Mouse (Mus musculus): Measurements from ENCODE around the gene Paxbp1. TPM values are rescaled to one million over a fixed set of nuclear protein-coding genes. Genes with fewer than 3 reads are reported as not detected.
A peak's percentile ranks its signal among the peaks of the same experiment; 100 is the strongest.

Paxbp1 gene
- polyA plus RNA-seq, 1 experiment from 2014 or later: 51.4 TPM

DNA sequence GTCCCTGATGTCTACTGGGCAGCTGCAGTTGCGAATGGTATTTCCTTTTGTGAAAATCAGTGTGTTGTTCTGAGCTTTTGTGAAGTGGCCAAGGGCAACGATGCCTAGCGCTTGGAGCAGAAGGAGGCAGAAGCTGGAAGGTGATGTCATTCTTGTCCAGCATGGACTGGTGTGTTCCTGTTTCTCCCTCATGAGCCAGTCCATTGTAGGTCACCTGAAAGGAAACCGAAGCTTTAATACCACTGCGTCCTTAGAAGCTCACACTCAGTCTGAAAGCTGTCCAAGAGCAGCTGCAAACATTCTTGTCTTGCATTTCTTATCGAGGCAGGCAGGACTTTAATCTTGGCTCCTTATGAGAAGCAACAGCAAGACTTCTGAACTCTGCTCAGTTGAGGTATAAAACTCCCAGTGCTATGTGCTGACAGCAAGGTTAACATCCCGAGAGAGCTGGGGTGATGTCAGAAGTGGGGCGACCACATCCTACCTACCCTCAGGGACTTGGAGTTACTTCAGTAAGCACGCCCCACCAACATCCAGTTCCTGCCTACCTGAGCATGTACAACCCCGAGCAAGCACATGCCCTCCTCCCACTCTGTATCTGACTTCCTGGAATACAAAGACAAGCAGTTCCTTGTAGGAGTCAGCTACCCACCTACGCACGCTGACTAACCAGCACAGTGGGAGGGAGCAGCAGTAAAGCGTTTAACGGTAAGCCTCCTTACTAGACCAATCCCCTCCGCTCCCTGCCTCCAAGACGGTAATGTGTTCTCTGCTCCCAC is 11.9 kb upstream of the Paxbp1 start:
- Histone ChIP-seq H3K9ac (replicated peaks; ENCODE audit: low read length) (no peak overlapping the region), H3K4me3 (ENCODE audit: low read length) (no peak overlapping the region), H3K9me3 (ENCODE audit: low read length) (no peaks in the 10 kb centered on the region), H3K4me1 (ENCODE audit: insufficient read depth, low read length) (peaks cover 18% of the 10 kb centered on the region; the same call in 1 of the 2 replicates), H3K4me2 (replicated peaks; ENCODE audit: low read depth, low read length) (peak overlapping the region; percentile 37), H3K36me3 (ENCODE audit: insufficient read depth, low read length) (no peaks in the 10 kb centered on the region), H3K27ac (ENCODE audit: low read length) (peak overlapping the region; percentile 59; the same call in 1 of the 2 replicates), H3K27me3 (ENCODE audit: insufficient read depth, low read length) (0 out of 2 replicates have a peak, but pooled peaks cover 2% of the 10 kb centered on the region)
- ATAC-seq (ENCODE audit: low FRiP score, low TSS enrichment): peak; percentile 92
- 22% methylated on average over 16 of the region's 16 CpGs for WGBS

DNA sequence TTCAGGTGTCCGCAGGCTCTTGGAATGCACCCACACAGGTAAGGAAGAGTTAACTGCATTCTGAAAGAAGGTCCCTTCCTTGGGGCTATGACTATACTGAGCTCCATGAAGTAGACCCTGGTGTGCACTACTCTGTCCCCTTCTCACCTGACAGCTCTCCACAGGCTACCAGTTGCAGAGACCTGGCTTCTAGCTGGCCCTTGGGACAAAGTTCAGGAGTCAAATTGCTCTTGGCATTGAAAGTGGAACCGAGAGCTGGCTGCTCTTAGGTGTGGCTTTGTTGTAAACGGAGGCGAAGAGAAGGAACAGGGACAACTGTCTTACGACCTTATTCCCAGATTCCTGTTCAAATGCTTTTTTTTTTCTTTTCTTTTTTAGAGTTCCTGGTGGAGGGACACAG is 10.8 kb upstream of the Paxbp1 start:
- no peak overlapping the region for H3K4me3 ChIP-seq (ENCODE audit: low read length)
- no peak overlapping the region for H3K9ac ChIP-seq (replicated peaks; ENCODE audit: low read length)
- no peak overlapping the region for H3K4me2 ChIP-seq (replicated peaks; ENCODE audit: low read depth, low read length)
- H3K27me3 ChIP-seq (ENCODE audit: insufficient read depth, low read length): 0 out of 2 replicates have a peak, but pooled peaks cover 2% of the 10 kb centered on the region
- no peaks in the 10 kb centered on the region for H3K9me3 ChIP-seq (ENCODE audit: low read length)
- 70% methylated on average over 5 of the region's 5 CpGs for WGBS
- no peaks in the 10 kb centered on the region for H3K36me3 ChIP-seq (ENCODE audit: insufficient read depth, low read length)
- ATAC-seq (ENCODE audit: low FRiP score, low TSS enrichment): no peak
- no peak overlapping the region for H3K27ac ChIP-seq (ENCODE audit: low read length)
- peaks cover 18% of the 10 kb centered on the region; the same call in 1 of the 2 replicates for H3K4me1 ChIP-seq (ENCODE audit: insufficient read depth, low read length)

DNA sequence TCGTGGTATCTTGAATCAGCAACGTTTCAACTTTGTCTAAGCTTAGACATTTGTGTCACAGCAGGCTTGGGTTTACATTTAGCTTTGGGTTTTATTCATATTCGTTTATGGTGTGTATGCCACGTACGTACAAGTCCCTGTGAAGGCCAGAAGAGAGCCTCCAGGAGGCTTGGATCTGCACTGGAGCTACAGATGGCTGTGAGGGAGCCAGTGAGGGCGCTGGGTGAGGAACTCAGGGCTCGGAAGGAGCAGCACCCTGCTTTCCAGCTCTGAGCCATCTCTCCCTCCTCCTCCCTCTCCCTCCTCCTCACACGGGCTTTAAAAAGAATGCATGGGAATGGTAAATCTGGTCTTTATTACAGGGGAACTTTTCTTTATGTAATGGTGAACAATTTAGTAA is 9.3 kb upstream of the Paxbp1 start:
- H3K4me2 ChIP-seq (replicated peaks; ENCODE audit: low read depth, low read length): no peak overlapping the region
- H3K36me3 ChIP-seq (ENCODE audit: insufficient read depth, low read length): no peaks in the 10 kb centered on the region
- ATAC-seq (ENCODE audit: low FRiP score, low TSS enrichment): no peak
- H3K9ac ChIP-seq (replicated peaks; ENCODE audit: low read length): no peak overlapping the region
- H3K4me3 ChIP-seq (ENCODE audit: low read length): no peak overlapping the region
- H3K27me3 ChIP-seq (ENCODE audit: insufficient read depth, low read length): 0 out of 2 replicates have a peak, but pooled peaks cover 2% of the 10 kb centered on the region
- no peak overlapping the region for H3K27ac ChIP-seq (ENCODE audit: low read length)
- 63% methylated on average over 8 of the region's 8 CpGs for WGBS
- H3K9me3 ChIP-seq (ENCODE audit: low read length): no peaks in the 10 kb centered on the region
- H3K4me1 ChIP-seq (ENCODE audit: insufficient read depth, low read length): peaks cover 18% of the 10 kb centered on the region; the same call in 1 of the 2 replicates

DNA sequence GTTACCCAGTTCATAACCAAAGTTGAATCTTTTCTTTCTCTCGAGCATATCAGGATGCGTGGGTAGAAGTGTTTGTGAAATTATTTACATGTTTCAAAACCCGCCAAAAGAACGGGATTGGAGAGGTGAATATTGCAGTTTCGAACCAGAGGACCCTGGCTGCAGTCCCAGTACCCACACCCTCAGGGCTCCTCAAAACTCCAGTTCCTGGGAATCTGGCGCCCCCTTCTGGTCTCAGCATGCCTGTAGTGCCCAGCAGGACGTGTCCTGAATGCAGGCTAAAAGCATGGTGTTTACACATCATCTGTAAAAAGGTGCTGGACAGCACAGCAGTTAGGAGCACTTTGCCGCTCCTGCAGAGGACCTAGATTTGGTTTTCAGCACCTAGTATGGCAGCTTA is 1.2 kb upstream of the Paxbp1 start:
- Histone ChIP-seq H3K27me3 (ENCODE audit: insufficient read depth, low read length) (no peaks in the 10 kb centered on the region; the same call in 1 of the 2 replicates), H3K4me3 (ENCODE audit: low read length) (no peak overlapping the region), H3K36me3 (ENCODE audit: insufficient read depth, low read length) (no peaks in the 10 kb centered on the region), H3K4me2 (replicated peaks; ENCODE audit: low read depth, low read length) (no peak overlapping the region), H3K4me1 (ENCODE audit: insufficient read depth, low read length) (peaks cover 15% of the 10 kb centered on the region), H3K9me3 (ENCODE audit: low read length) (no peaks in the 10 kb centered on the region), H3K27ac (ENCODE audit: low read length) (no peak overlapping the region), H3K9ac (replicated peaks; ENCODE audit: low read length) (no peak overlapping the region)
- 63% methylated on average over 8 of the region's 8 CpGs for WGBS
- no peak for ATAC-seq (ENCODE audit: low FRiP score, low TSS enrichment)

DNA sequence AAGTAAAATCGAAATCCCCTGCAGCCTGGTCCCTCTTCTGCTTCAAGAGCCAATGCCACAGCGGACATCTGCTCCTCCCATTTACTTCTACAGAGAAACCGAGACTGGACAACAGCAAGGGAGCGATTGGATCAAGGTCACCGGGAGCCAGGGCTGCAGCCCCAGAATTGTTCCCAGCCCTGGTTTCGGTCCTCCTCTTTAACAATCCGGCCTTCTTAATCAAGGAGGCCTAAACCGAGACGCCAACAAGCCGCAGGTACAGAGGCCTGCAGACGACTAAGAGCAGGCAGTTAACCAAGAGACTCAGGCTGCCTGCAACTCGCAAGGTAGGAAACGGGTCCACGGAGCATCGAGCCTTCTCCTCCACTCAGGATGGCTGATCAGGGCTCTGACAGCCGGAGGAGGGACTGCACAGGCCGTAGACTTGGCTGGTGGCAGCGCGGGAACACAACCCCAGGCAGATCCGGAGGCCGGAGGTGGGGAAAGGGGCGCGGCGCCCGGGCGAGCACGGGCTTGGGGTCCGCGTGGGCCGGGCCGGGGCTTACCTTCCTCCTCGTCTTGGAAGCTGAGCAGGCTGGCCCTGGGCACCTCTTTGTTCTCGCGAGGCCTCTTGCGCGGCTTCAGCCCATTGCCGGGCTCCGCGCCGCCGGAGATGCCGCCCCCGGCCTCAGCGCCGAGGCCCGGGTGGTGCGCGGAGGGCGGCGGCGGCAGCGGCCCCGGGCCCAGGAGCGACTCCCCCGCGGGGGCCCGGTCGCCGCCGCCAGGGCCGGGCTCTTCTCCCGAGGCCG is 688 bp downstream of the Paxbp1 start:
- no peaks in the 10 kb centered on the region; the same call in 1 of the 2 replicates for H3K27me3 ChIP-seq (ENCODE audit: insufficient read depth, low read length)
- WGBS: under 1% methylated on average over 42 of the region's 63 CpGs
- peaks cover 15% of the 10 kb centered on the region for H3K4me1 ChIP-seq (ENCODE audit: insufficient read depth, low read length)
- peak overlapping the region; percentile 99 for H3K4me3 ChIP-seq (ENCODE audit: low read length)
- peak overlapping the region; percentile 97 for H3K27ac ChIP-seq (ENCODE audit: low read length)
- H3K4me2 ChIP-seq (replicated peaks; ENCODE audit: low read depth, low read length): peak overlapping the region; percentile 59
- H3K9ac ChIP-seq (replicated peaks; ENCODE audit: low read length): peak overlapping the region; percentile 96
- 0 out of 2 replicates have a peak, but pooled peaks cover 4% of the 10 kb centered on the region for H3K36me3 ChIP-seq (ENCODE audit: insufficient read depth, low read length)
- peak; percentile 84 for ATAC-seq (ENCODE audit: low FRiP score, low TSS enrichment)
- no peaks in the 10 kb centered on the region for H3K9me3 ChIP-seq (ENCODE audit: low read length)

DNA sequence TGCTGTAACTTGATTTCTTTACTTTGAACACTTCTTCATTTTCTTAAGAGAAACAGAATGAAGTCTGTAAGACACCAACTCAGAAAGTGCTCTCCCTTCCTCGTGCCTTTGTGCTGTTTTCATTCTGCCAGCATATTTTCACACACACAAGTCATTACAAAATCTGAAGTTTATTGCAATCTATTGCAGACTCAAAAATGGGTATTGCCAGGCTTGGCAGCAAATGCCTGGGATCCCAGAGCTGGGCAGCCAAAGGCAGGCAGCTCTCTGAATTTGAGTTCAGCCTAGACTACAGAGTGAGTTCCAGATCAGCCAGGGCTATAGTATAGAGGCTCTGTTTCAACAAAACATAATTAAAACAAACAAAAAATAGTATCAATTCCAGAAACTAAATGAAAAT is 1.7 kb downstream of the Paxbp1 start:
- H3K4me1 ChIP-seq (ENCODE audit: insufficient read depth, low read length): peaks cover 15% of the 10 kb centered on the region
- H3K4me2 ChIP-seq (replicated peaks; ENCODE audit: low read depth, low read length): peak overlapping the region; percentile 59
- H3K36me3 ChIP-seq (ENCODE audit: insufficient read depth, low read length): peaks cover 12% of the 10 kb centered on the region; the same call in 1 of the 2 replicates
- ATAC-seq (ENCODE audit: low FRiP score, low TSS enrichment): no peak
- 41% methylated on average over 1 of the region's 1 CpGs for WGBS
- H3K4me3 ChIP-seq (ENCODE audit: low read length): peak overlapping the region; percentile 33
- H3K9ac ChIP-seq (replicated peaks; ENCODE audit: low read length): peak overlapping the region; percentile 63; the same call in 1 of the 2 replicates
- no peaks in the 10 kb centered on the region for H3K9me3 ChIP-seq (ENCODE audit: low read length)
- H3K27me3 ChIP-seq (ENCODE audit: insufficient read depth, low read length): no peaks in the 10 kb centered on the region; the same call in 1 of the 2 replicates
- no peak overlapping the region for H3K27ac ChIP-seq (ENCODE audit: low read length)

DNA sequence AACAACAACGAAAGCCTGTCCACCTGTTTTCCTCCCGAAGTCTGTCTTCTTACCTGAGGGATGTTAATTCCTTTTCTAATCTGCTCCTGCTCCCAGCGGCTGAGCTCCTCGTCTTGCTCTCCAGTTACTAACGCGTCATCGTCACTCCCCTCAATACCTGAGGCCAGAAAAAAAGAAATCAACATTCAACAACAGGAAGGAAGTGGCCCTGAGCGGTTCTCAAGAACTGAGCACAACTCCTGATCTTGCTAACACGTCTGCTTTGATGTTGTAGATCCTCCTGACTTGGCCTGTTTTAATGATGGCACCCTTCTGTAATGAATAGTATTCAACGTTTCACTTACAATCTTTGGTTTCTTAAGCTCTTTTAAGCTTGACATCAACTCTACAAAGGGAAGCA is 8.5 kb downstream of the Paxbp1 start:
- no peak overlapping the region for H3K4me2 ChIP-seq (replicated peaks; ENCODE audit: low read depth, low read length)
- H3K9me3 ChIP-seq (ENCODE audit: low read length): no peaks in the 10 kb centered on the region
- no peak overlapping the region for H3K4me3 ChIP-seq (ENCODE audit: low read length)
- H3K27ac ChIP-seq (ENCODE audit: low read length): no peak overlapping the region
- no peak for ATAC-seq (ENCODE audit: low FRiP score, low TSS enrichment)
- 83% methylated on average over 10 of the region's 10 CpGs for WGBS
- no peaks in the 10 kb centered on the region for H3K27me3 ChIP-seq (ENCODE audit: insufficient read depth, low read length)
- peaks cover 60% of the 10 kb centered on the region for H3K36me3 ChIP-seq (ENCODE audit: insufficient read depth, low read length)
- H3K9ac ChIP-seq (replicated peaks; ENCODE audit: low read length): no peak overlapping the region
- no peaks in the 10 kb centered on the region for H3K4me1 ChIP-seq (ENCODE audit: insufficient read depth, low read length)

DNA sequence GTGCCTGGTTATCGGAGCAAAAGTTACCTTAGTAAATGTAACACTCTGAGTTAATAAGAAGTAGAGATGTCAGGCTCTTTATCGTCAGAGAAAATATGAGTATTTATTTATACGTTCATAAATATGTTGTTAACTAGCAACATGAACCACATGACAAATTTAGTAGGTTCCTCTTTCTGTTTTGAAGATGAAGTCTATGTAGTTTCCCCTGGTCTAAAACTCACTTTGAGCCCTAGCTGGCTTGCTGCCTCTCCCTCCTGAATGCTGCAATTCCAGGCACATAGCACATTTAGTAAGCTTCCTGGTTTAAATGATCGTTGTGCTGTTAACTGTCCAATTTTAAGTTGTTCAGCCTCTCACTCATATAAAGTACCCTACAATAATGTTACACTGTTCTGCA is 13.6 kb downstream of the Paxbp1 start:
- H3K9me3 ChIP-seq (ENCODE audit: low read length): no peaks in the 10 kb centered on the region
- no peaks in the 10 kb centered on the region for H3K27me3 ChIP-seq (ENCODE audit: insufficient read depth, low read length)
- no peaks in the 10 kb centered on the region for H3K4me1 ChIP-seq (ENCODE audit: insufficient read depth, low read length)
- H3K9ac ChIP-seq (replicated peaks; ENCODE audit: low read length): no peak overlapping the region
- WGBS: 94% methylated on average over 4 of the region's 4 CpGs
- H3K36me3 ChIP-seq (ENCODE audit: insufficient read depth, low read length): peaks cover 72% of the 10 kb centered on the region
- no peak for ATAC-seq (ENCODE audit: low FRiP score, low TSS enrichment)
- no peak overlapping the region for H3K4me3 ChIP-seq (ENCODE audit: low read length)
- no peak overlapping the region for H3K27ac ChIP-seq (ENCODE audit: low read length)
- no peak overlapping the region for H3K4me2 ChIP-seq (replicated peaks; ENCODE audit: low read depth, low read length)

DNA sequence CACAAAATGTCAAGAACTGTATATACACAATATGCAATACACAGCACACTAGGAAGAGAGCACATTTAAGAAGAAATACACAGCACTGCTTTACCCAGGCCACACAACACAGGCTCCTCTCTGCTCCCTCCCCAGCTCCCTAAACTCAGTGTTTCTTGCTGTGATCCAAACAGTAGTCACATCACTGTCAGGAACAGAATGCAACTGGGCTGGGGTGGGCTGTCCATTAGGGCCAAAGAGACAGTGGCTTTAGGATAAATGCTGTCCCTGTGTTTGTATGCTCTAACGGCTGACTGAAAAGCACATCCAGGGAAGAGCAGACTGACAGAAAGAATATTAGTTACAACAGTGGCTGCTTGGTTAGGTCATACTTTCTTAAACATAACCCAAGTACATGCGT is 14.4 kb downstream of the Paxbp1 start:
- H3K27ac ChIP-seq (ENCODE audit: low read length): no peak overlapping the region

More for the DNA sequence above, 14.4 kb downstream of the Paxbp1 start:
- H3K4me3 ChIP-seq (ENCODE audit: low read length): no peak overlapping the region
- H3K4me2 ChIP-seq (replicated peaks; ENCODE audit: low read depth, low read length): no peak overlapping the region
- no peak for ATAC-seq (ENCODE audit: low FRiP score, low TSS enrichment)
- peaks cover 74% of the 10 kb centered on the region for H3K36me3 ChIP-seq (ENCODE audit: insufficient read depth, low read length)
- no peak overlapping the region for H3K9ac ChIP-seq (replicated peaks; ENCODE audit: low read length)
- H3K4me1 ChIP-seq (ENCODE audit: insufficient read depth, low read length): no peaks in the 10 kb centered on the region
- H3K27me3 ChIP-seq (ENCODE audit: insufficient read depth, low read length): no peaks in the 10 kb centered on the region
- no peaks in the 10 kb centered on the region for H3K9me3 ChIP-seq (ENCODE audit: low read length)
- 89% methylated on average over 2 of the region's 2 CpGs for WGBS

Data from kidney, embryonic 16.5 days (tissue).